Mouse (Mus musculus) CD4-positive, CD25-positive, alpha-beta regulatory T cell, adult 9 weeks (primary cell): ENCODE results near the gene Atf7ip. TPM values are rescaled to one million over a fixed set of nuclear protein-coding genes. Genes with fewer than 3 reads are reported as not detected.

Experiments used
- polyA plus RNA-seq: library from polyadenylated mRNA; unstranded; fragments of 100-300 nt; shearing (Covaris generic); gene quantifications from one replicate; pipeline ENCODE4 v1.2.1, GENCODE M21; 2017

The Atf7ip gene
- polyA plus RNA-seq, result 202 TPM

DNA sequence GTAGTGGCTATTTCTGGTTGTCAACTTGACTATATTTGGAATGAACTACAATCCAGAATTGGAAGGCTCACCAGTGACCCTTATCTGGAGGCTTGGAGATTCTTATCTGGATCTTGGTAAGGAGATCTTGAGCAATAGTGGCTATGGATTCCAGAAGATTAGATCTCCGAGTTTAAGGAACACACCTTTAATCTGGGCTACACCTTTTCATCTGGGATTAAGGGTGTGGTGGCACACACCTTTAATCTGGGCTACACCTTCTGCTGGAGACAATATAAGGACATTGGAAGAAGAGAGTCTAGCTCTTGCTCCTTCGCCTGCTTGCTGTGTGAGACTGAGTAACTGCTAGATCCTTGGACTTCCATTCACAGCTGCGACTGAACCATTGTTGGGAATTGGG lies at the start of gene Atf7ip:
TSS of gene Atf7ip (plus strand) at position 301 of the 400 bp plus-strand sequence.

Other genes with a start within 250 kb of the Atf7ip start
- not detected for gene Gm8994, start 178.6 kb upstream of the Atf7ip start, polyA plus RNA-seq
- gene E330021D16Rik, start 90.6 kb upstream of the Atf7ip start, polyA plus RNA-seq, result 1.1 TPM
- gene Plbd1, start 155.8 kb downstream of the Atf7ip start, polyA plus RNA-seq, result 0.89 TPM